Mouse (Mus musculus) heart, adult 18-20 months (tissue): ENCODE measurements around the gene Clstn3. TPM values are rescaled to one million over a fixed set of nuclear protein-coding genes. Genes with fewer than 3 reads are reported as not detected.
A peak's percentile ranks its signal among the peaks of the same experiment; 100 is the strongest.
"Not testable (repeated sequence)": the region's sequence is repeated elsewhere in the genome, so short reads cannot be mapped to it uniquely, and the experiment has no call there.

Source experiments
- DNase-seq, 2 experiments: peaks; one replicate each; pipeline ENCODE4 v3.0.0; 2021 to 2022; ENCODE audit warnings: mixed read lengths in 1 of 2
- total RNA-seq, 2 experiments: library from RNA; stranded (reverse); gene quantifications; 2 replicates each; pipeline ENCODE4 v1.2.3; 2021

Gene Clstn3
- total RNA-seq, 2 experiments from 2014 or later, result 0.30 to 8.2 TPM

DNA sequence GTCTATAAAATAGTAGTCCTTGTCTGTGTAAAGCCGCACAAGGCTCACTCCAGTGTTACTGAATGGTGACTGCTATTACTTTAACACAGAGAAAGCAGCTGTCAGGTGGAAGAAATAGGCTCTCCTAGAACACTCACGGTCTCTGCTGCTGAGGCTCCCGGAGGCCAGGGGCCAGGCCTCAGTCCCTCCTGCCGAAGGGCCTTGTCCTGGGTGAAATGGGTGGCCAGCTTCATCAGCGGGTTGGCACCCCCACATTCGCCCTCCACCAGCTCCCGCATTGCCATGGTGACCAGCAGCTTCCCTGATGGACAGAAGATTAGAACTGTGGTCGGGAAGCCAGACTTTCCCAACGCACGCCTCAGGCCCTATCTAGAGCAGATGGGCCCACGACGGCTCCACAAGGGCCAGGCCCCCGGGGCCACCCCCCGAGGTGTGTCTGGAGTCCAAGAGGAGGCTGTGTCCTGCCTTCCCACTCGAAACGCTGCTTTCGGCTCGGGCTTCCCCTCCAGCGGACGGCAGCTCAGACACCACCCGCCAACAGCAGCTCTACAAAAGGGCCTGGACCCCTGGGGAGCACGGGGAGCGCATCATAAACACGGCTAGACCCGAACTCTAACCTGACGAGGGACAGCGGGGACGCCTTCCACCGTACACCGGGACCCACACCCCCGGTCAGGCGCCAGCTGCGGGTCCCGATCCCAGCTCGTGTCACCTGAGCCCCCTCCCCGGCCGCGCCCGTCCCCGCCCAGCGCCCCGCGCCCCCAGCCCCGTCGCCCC lies 50.3 kb downstream of the Clstn3 start:
- DNase-seq, result peak; percentile 35 to 53

DNA sequence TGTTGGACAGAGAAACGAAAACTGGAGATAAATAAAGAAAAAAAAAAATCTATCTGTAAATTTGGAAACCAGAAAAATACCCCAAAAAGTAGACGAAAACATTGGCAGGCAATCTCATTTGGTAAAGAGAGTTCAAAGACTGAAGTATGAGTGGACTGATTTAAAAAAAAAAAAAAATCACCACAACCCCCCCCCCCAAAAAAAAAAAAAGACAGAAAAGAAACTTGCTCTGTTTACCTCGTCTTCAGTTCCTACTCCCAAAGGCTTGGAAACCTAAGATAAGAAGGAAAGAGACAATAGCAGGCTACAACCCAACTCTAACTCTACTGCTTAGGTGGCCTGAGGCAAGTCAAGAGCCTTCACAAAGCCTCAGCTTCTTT lies 50.8 kb downstream of the Clstn3 start:
- DNase-seq, result no peak

DNA sequence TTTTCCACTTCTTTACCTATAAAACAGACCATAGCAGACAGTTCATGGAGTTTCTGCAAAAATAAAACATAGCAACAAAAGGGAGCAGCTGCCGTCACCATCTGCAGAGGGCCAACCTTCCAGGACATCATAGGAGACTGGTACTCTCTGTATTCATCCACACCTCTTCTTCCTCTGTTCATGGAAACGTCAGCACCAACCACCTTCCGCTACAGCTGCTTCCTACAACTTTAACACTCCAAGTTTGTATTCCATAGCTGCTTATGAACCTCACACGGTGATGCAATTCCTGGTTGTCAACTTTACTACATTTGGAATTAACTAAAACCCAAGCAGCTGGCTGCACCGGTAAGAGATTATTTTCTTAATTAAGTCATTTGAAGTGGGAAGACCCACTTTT lies 56.2 kb downstream of the Clstn3 start:
- no peak for DNase-seq

DNA sequence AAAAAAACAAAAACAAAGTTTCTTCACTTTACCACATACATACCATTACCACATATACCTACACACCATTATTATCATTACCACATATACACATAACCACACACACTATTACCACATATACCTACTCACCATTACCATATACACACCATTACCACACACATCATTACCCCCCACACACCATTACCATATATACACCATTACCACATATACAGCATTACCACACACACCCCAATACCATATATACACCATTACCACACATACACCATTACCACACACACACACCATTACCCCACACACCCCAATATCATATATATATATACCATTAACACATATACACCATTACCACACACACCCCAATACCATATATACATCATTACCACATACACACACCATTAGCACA lies 57.4 kb downstream of the Clstn3 start:
- DNase-seq, result no peak

DNA sequence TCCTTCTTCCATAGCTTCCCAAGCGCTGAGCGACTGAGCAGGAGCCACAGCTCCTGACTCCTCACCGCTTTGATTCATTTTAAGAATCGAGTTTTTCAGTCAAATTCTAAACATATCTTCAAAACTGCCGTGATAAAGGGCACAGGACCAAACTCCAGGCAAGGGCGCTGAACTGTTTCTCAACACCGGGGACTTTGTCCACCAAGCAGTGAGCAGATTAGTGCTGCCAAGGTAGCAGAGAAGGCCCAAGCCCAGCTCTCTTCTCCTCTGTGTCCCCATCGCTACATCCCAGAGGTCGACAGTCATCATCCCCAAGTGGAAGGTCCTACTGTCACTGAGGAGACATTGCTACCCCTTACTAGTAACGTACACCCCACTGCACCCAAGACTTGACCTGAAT lies 58.3 kb downstream of the Clstn3 start:
- DNase-seq, result no peak

DNA sequence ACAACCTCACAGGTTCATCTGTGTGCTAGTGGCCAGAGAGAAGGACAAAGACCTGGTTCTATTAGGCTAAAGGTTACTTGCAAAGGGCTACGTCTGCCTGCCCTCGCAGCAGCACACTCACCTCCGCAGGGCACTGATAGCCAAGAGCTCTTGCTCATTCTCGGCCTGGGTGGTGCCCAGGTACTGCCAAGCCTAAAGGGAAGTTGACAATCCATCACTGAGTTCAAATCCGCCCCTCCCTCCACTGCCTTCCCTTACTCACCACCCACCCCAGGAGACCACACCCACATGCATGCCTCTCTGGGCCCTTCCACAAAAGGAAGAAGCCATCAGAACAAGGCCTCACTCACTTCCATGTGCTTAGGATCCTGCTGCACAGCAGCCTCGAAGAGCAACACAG lies 64.9 kb downstream of the Clstn3 start:
- DNase-seq, result no peak

DNA sequence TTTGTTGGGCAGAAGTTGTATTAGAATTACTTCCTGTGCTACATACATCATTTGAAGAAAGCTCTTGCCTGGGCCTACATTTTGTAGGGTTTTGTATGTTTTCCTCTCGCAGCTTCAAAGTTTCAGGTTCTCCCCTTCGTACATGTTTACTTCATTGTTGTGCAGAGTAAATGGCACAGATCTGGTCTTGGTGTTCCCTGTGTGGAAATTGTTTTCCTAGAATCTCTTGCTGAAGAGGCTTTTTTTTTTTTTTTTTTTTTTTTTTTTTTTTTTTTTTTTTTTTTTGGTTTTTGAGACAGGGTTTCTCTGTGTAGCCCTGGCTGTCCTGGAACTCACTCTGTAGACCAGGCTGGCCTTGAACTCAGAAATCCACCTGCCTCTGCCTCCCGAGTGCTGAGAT lies 69.6 kb downstream of the Clstn3 start:
- not testable (repeated sequence) for DNase-seq

Other genes starting within 250 kb of the Clstn3 start
- not detected for gene Vmn2r27, start 232.9 kb downstream of the Clstn3 start, total RNA-seq
- gene Cd163, start 160.1 kb downstream of the Clstn3 start, total RNA-seq, result 10 to 100 TPM; 18.5 to 18.7 TPM
- 10 to 100 TPM; 24.0 to 26.5 TPM for gene Pex5, start 49.7 kb downstream of the Clstn3 start, total RNA-seq
- 1 to 10 TPM; 1.3 to 2.1 TPM for gene C1rl, start 28.3 kb upstream of the Clstn3 start, total RNA-seq
- gene C1ra, start 47.6 kb upstream of the Clstn3 start, total RNA-seq, result 10 to 100 TPM; 12.0 to 17.7 TPM
- gene C1s1, start 77.6 kb upstream of the Clstn3 start, total RNA-seq, result 10 to 100 TPM; 27.9 to 33.2 TPM
- gene C1rb, start 105.5 kb upstream of the Clstn3 start, total RNA-seq, result 1 to 10 TPM; 1.9 TPM
- gene C1s2, start 171.3 kb upstream of the Clstn3 start, total RNA-seq, result under 1 TPM; 0.57 to 0.90 TPM
- gene Lpcat3, start 198.2 kb upstream of the Clstn3 start, total RNA-seq, result 10 to 100 TPM; 37.3 to 38.3 TPM
- gene Emg1, start 247.4 kb upstream of the Clstn3 start, total RNA-seq, result 10 to 100 TPM; 78.1 to 80.8 TPM
- gene Phb2, start 247.5 kb upstream of the Clstn3 start, total RNA-seq, result 100 to 1,000 TPM; 277 to 319 TPM